Mouse (Mus musculus) hindbrain, embryonic 11.5 days (tissue): ENCODE measurements around the gene Adamts3. TPM values are rescaled to one million over a fixed set of nuclear protein-coding genes. Genes with fewer than 3 reads are reported as not detected.
A peak's percentile ranks its signal among the peaks of the same experiment; 100 is the strongest.

Source experiments
- ATAC-seq: fragments of 200-750 bp; cut with Nextera tagmentation; 2 replicates; pipeline ENCODE4 v1.8.0; 2017; ENCODE audit warnings: mild to moderate bottlenecking, moderate TSS enrichment, moderate library complexity; ENCODE audit not compliant: low FRiP score
- DNase-seq: peaks from one replicate; pipeline ENCODE4 v3.0.0-alpha.2; 2015; ENCODE audit warnings: low spot score
- H3K27ac ChIP-seq: fragments of 300-500 bp; sonication (generic); 2 replicates; pipeline ENCODE4 v1.5.1; 2014; ENCODE audit warnings: mild to moderate bottlenecking, low read depth, low read length
- H3K27me3 ChIP-seq: fragments of 300-500 bp; sonication (generic); 2 replicates; pipeline ENCODE4 v1.6.1; 2014; ENCODE audit warnings: mild to moderate bottlenecking, low read length, moderate library complexity, mixed read lengths; ENCODE audit not compliant: control insufficient read depth, insufficient read depth
- H3K36me3 ChIP-seq: fragments of 300-500 bp; sonication (generic); 2 replicates; pipeline ENCODE4 v1.6.1; 2014; ENCODE audit warnings: mild to moderate bottlenecking, low read length, moderate library complexity, mixed read lengths; ENCODE audit not compliant: control insufficient read depth, insufficient read depth
- H3K4me1 ChIP-seq: fragments of 300-500 bp; sonication (generic); replicated peaks from 2 replicates; pipeline ENCODE4 v1.6.1; 2014; ENCODE audit warnings: low read length, mixed read lengths; ENCODE audit not compliant: control insufficient read depth, insufficient read depth
- H3K4me2 ChIP-seq: fragments of 300-500 bp; sonication (generic); replicated peaks from 2 replicates; pipeline ENCODE4 v1.6.1; 2014; ENCODE audit warnings: mild to moderate bottlenecking, low read depth, low read length
- H3K4me3 ChIP-seq: fragments of 300-500 bp; sonication (generic); 2 replicates; pipeline ENCODE4 v1.5.1; 2014; ENCODE audit warnings: low read depth, low read length
- H3K9ac ChIP-seq: fragments of 300-500 bp; sonication (generic); 2 replicates; pipeline ENCODE4 v1.6.1; 2014; ENCODE audit warnings: low read depth, low read length
- H3K9me3 ChIP-seq: fragments of 300-500 bp; sonication (generic); 2 replicates; pipeline ENCODE4 v1.6.1; 2016; ENCODE audit warnings: low read length; ENCODE audit not compliant: control insufficient read depth
- WGBS: fragments of 180-500 bp; shearing (Covaris S2); extraction: QIAGEN DNeasy Blood & Tissue Kit; methylation state at CpG from one replicate; pipeline ENCODE4 v1.1.7; 2014; 5-methylcytosine and 5-hydroxymethylcytosine counted together
- polyA plus RNA-seq: library from polyadenylated mRNA; unstranded; fragments of >200 nt; fragmentation: Nextera tagmentation; extraction: Ambion mirVana; gene quantifications from 2 replicates; pipeline ENCODE4 v1.2.1, GENCODE M21; 2014

The Adamts3 gene
- 3.0 and 4.2 TPM in 2 replicates for polyA plus RNA-seq

DNA sequence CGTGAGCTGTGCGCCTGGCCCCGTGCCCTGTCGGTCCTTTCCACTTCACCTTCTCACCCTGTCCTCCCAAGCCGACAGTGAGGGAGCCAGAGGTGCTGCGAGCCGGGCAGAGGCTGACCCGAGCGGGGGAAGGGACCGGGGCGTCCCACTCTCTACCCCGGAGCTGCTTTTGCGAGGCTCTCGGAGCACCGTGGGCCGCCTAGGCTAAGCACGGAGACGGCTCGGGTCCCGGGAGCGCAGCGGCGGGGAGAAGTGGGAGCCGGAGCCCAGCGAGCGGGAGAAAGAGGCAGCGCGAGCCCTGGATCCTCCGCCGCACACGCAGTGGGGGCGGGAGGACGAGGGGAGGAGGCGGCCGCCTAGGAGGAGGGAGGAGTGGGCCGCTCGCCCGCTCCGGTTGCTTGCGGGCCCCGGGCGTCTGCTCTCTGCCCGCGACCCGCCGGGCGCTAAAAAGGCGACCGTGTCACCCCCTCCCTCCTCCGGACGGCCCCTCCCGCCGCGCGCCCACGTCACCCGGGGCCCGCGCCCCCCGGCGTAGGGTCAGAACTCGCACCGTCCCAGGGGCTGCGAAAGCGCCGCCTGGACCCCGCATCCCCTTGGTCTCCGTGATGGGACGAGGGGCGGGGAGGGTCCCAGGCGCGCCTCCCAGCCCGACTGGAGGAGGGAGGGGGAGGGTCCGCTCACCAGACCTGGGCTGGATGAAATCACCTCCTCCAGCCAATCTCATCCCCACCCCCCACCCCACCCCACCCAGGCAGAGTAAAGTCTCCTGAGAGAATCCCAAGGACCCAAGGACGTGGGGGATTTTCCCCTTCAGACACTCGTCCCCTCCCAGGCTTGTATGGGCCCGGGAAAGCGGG, at the start of gene Adamts3:
Gene Adamts3, minus strand, starts transcription at position 284 of the 857 bp plus-strand sequence.
- no peaks in the 10 kb centered on the region for H3K27me3 ChIP-seq
- WGBS, result 0% methylated on average over 44 of the region's 78 CpGs
- H3K9me3 ChIP-seq, result no peaks in the 10 kb centered on the region
- peak within 1 kb of the TSS; percentile 62 for H3K4me3 ChIP-seq
- peak; percentile 91 for ATAC-seq
- peak; percentile 77 for DNase-seq
- H3K9ac ChIP-seq, result peak within 1 kb of the TSS; percentile 71
- H3K4me1 ChIP-seq, result no peaks in the 10 kb centered on the region
- H3K4me2 ChIP-seq, result peak within 1 kb of the TSS; percentile 99
- H3K27ac ChIP-seq, result no peak within 1 kb of the TSS
- H3K36me3 ChIP-seq, result no peaks in the 10 kb centered on the region

DNA sequence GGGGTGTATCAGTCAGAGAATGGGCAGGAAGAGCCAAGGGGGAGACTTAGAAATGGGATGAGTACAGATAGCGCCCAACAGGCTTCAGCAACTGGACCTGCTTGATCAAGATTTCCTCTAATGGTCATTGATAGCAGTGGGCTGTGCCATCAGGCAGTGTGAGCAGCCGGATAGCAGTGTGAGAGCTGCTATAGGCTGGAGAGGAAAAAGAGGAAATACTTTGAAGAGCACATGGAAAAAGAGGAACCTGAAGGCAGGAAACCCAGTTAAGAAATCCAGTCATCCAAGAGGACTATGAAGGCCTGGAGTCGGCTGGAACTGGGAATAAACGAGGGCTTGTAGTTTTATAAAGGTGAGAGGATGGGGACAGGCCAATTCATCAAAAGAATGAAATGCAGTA, 48.4 kb upstream of the Adamts3 start:
- Histone ChIP-seq H3K4me2 (no peak overlapping the region), H3K27ac (no peak overlapping the region), H3K9me3 (no peaks in the 10 kb centered on the region), H3K4me3 (no peak overlapping the region), H3K27me3 (no peaks in the 10 kb centered on the region), H3K9ac (no peak overlapping the region), H3K4me1 (no peaks in the 10 kb centered on the region), H3K36me3 (no peaks in the 10 kb centered on the region)
- DNase-seq, result no peak
- 84% methylated on average over 4 of the region's 4 CpGs for WGBS
- no peak for ATAC-seq

DNA sequence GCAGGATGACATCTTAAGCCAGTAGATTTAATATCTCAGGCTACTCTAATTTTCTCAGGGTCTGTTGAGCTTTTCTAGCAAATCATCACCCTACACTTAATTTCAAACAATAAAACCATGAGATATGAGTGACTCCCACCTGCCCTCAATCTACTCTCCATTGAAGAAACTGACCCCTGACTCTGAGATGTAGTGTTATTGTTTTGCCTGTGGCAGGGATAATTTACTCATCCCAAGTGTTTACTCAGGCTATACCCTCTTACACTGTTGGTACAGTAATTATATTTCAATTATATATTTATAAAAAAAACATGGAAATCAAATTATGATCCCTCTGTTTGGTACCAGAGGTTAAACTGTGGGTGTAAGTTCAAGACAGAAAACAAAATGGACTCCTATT, 29.2 kb upstream of the Adamts3 start:
- Histone ChIP-seq H3K9me3 (no peaks in the 10 kb centered on the region), H3K4me1 (no peaks in the 10 kb centered on the region), H3K9ac (no peak overlapping the region), H3K4me2 (no peak overlapping the region), H3K27me3 (no peaks in the 10 kb centered on the region), H3K27ac (no peak overlapping the region), H3K36me3 (no peaks in the 10 kb centered on the region), H3K4me3 (no peak overlapping the region)
- DNase-seq, result no peak
- peak; percentile 55 for ATAC-seq

DNA sequence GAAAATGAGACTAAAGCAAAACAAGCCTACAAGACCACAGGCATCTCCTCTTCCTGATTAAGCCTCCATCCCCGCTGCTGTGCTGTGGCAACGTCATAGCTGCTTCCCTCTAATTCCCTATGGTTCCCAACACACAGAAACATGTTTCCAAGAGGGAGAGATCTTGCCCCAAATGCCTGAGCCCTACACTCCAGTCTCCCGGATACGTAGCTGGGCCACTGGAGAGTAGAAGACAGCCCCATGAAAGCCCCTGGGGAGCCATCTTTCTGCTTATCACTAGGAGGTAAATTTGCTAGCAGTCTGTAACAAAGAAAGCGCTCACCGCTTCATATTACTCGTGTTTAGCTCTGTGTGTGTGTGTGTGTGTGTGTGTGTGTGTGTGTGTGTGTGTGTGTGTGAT, 28.8 kb upstream of the Adamts3 start:
- Histone ChIP-seq H3K4me2 (no peak overlapping the region), H3K36me3 (no peaks in the 10 kb centered on the region), H3K9me3 (no peaks in the 10 kb centered on the region), H3K27me3 (no peaks in the 10 kb centered on the region), H3K9ac (no peak overlapping the region), H3K4me1 (no peaks in the 10 kb centered on the region), H3K27ac (no peak overlapping the region), H3K4me3 (no peak overlapping the region)
- 33% methylated on average over 7 of the region's 7 CpGs for WGBS
- peak; percentile 44 for DNase-seq
- ATAC-seq, result peak; percentile 73

DNA sequence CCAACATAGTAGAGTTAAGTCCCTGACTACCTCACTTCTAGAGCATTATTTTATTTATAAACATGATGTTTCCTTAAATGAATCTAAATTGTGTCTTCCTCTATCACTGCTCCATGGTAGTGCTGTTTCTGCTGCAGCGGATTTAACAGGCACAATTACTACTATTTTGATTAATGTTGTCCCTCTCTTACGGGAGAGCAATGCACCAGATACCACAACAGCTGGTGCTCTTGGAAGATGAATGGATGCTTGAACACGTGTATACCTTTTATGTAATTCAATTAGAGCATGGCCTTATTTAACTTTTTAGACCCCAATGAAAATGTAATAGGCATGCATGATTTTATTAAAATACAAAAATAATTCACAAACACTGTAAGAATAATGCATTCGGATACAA, 28.4 kb upstream of the Adamts3 start:
- 61% methylated on average over 4 of the region's 4 CpGs for WGBS
- Histone ChIP-seq H3K36me3 (no peaks in the 10 kb centered on the region), H3K9me3 (no peaks in the 10 kb centered on the region), H3K4me2 (no peak overlapping the region), H3K4me3 (no peak overlapping the region), H3K4me1 (no peaks in the 10 kb centered on the region), H3K9ac (no peak overlapping the region), H3K27me3 (no peaks in the 10 kb centered on the region), H3K27ac (no peak overlapping the region)
- ATAC-seq, result no peak
- DNase-seq, result no peak

DNA sequence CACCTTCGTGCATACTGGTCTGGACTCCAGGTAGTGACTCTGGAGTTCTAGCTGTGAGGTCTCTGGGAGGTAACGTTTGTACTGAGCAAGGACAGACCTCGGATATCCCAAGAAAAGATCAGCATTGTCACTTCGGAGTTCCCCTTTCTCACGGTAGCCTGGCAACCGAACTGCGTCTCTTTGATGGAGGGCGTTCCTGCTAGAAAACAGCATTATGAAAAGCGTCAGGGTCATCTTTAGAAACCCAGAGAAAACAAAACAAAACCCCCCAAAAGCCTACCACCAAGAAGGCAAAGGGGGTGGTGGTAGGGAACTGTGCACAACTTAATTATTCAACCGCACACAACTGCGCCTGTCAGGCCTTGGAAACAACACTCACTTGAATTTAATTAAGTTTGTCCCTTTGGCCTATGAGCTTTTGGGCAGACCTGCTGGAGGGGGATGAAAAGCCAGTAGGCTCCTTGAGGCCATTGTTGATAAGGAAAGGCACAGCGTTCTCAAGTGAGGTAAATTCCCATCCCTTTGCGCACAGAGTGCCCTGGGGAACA, 23.8 kb upstream of the Adamts3 start:
- Histone ChIP-seq H3K4me2 (no peak overlapping the region), H3K27me3 (no peaks in the 10 kb centered on the region; the same call in 1 of the 2 replicates), H3K36me3 (no peaks in the 10 kb centered on the region), H3K9ac (no peak overlapping the region), H3K27ac (no peak overlapping the region), H3K4me3 (no peak overlapping the region), H3K9me3 (no peaks in the 10 kb centered on the region), H3K4me1 (no peaks in the 10 kb centered on the region)
- peak; percentile 76 for ATAC-seq
- DNase-seq, result peak; percentile 53
- WGBS, result 29% methylated on average over 13 of the region's 13 CpGs

DNA sequence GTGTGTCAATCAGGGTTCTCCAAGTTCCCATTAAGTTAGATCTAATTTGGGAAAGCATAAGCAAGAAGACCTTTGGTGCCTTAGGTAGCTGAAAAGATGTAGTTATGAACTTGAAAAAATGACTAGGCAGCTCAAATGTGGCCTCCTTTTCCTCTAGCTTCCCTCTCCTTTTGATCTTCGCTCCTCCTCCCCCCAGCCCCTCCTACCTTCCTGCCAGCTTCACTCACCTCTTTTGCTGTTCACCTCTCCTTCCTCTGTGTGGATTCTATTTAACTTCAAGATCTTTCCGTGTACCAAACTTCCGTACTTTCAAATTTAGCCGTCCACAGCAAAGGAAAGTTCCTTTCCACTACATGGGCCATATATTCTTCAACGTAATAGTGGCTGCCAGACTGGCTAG, 17.9 kb upstream of the Adamts3 start:
- Histone ChIP-seq H3K4me2 (no peak overlapping the region), H3K9ac (no peak overlapping the region), H3K4me3 (no peak overlapping the region), H3K27me3 (no peaks in the 10 kb centered on the region; the same call in 1 of the 2 replicates), H3K9me3 (no peaks in the 10 kb centered on the region), H3K36me3 (no peaks in the 10 kb centered on the region), H3K27ac (no peak overlapping the region), H3K4me1 (no peaks in the 10 kb centered on the region)
- 82% methylated on average over 5 of the region's 5 CpGs for WGBS
- ATAC-seq (no peak), DNase-seq (no peak)

DNA sequence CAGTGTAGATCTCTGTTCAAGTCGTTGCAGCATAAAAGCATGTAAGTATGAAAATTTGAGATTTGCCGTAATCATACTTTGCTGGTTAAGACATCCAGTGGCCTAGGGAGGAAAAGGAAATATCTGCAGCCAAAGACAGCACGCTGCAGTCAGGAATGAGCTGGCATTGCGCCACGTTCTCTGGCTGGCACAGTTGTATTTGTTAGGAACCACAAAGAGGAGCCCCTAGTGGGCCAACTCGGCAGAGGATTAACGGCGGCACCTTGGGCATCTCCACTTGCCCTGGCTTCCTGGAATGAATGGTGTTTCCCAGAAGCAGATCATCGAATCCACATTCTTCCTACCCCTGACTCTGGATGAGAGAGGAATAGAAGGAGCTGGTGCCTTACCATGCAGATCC, 14.4 kb upstream of the Adamts3 start:
- no peaks in the 10 kb centered on the region for H3K36me3 ChIP-seq
- H3K27me3 ChIP-seq, result no peaks in the 10 kb centered on the region
- no peaks in the 10 kb centered on the region for H3K9me3 ChIP-seq
- 81% methylated on average over 9 of the region's 9 CpGs for WGBS
- no peak overlapping the region for H3K9ac ChIP-seq
- no peak overlapping the region for H3K27ac ChIP-seq
- H3K4me3 ChIP-seq, result no peak overlapping the region
- ATAC-seq, result no peak
- no peaks in the 10 kb centered on the region for H3K4me1 ChIP-seq
- no peak overlapping the region for H3K4me2 ChIP-seq
- DNase-seq, result no peak

DNA sequence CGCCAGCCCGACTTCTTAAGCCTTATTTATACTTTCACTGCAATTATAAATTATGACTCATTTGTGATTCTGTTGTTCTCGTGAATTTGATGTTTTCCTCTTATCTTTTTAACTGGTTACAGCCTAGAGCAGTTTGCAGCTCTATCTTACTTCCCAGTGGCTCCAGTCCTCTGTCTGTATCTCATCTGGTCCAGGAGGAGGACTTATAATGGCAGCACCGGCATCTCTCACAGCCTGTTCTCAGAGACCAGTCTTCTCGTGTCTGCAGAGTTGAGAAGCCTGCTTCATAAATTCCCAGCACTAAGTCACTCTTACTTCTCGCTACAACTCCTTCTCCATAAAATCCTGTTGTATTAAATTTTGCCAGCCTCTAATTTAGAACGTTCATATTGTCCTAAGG, 12.4 kb upstream of the Adamts3 start:
- H3K9ac ChIP-seq, result no peak overlapping the region
- 90% methylated on average over 7 of the region's 7 CpGs for WGBS
- H3K4me1 ChIP-seq, result no peaks in the 10 kb centered on the region
- H3K27me3 ChIP-seq, result no peaks in the 10 kb centered on the region
- no peaks in the 10 kb centered on the region for H3K9me3 ChIP-seq
- no peak overlapping the region for H3K4me2 ChIP-seq
- ATAC-seq, result no peak
- DNase-seq, result no peak
- H3K27ac ChIP-seq, result no peak overlapping the region
- H3K36me3 ChIP-seq, result no peaks in the 10 kb centered on the region
- H3K4me3 ChIP-seq, result no peak overlapping the region
